Mouse (Mus musculus): ENCODE results near the gene Tpx2.

DNA sequence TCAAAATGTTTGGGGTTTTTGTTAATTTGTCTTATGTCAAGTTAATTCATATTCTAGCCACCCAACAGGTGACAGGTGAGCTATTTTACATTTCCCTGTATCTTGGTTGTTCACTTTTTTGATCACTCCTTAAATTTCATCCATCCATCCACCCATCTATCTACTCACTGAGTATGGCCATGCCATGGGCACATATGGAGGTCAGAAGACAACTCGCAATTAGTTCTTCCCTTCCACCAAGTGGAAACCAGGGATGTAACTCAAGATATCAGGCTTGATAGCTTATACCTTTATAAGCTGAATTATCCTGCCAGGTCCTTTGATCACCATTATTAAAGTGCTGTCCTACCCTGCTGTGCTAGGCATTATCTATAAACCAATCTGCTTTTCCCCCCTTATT is 24.0 kb upstream of the Tpx2 start:
- no peak for TF ChIP-seq CHD2 (IDR thresholded peaks at IDR 0.05; ENCODE audit: low read depth, low read length)
- TF ChIP-seq ZNF384 (IDR thresholded peaks at IDR 0.05; ENCODE audit: low read depth, low read length), result no peak
- no peak for TF ChIP-seq HCFC1 (IDR thresholded peaks at IDR 0.05; ENCODE audit: borderline replicate concordance, insufficient read depth, low read length)
- TF ChIP-seq MAFK (IDR thresholded peaks at IDR 0.05; ENCODE audit: insufficient read depth, low read depth, low read length), result no peak
- TF ChIP-seq ZC3H11A (IDR thresholded peaks at IDR 0.05; ENCODE audit: borderline replicate concordance, low read depth, low read length), result no peak
